Mouse (Mus musculus) forebrain, embryonic 14.5 days (tissue): Measurements from ENCODE around the gene Stim1. TPM values are rescaled to one million over a fixed set of nuclear protein-coding genes. Genes with fewer than 3 reads are reported as not detected.

Source experiments
- ATAC-seq: fragments of 200-750 bp; cut with Nextera tagmentation; 2 replicates; pipeline ENCODE4 v1.8.0; 2017; ENCODE audit warnings: mild to moderate bottlenecking, moderate library complexity
- DNase-seq: peaks from one replicate; pipeline ENCODE4 v3.0.0-alpha.2; 2015; ENCODE audit warnings: low spot score
- H3K27ac ChIP-seq: fragments of 300-500 bp; sonication (generic); 2 replicates; pipeline ENCODE4 v1.5.1; 2014; ENCODE audit warnings: low read depth, mild to moderate bottlenecking, control low read depth, low read length, moderate library complexity
- H3K27me3 ChIP-seq: fragments of 300-500 bp; sonication (generic); replicated peaks from 2 replicates; pipeline ENCODE4 v1.6.1; 2014; ENCODE audit warnings: low read length, control low read depth, mixed read lengths; ENCODE audit not compliant: control insufficient read depth, insufficient read depth
- H3K36me3 ChIP-seq: fragments of 300-500 bp; sonication (generic); 2 replicates; pipeline ENCODE4 v1.6.1; 2014; ENCODE audit warnings: low read length, control low read depth; ENCODE audit not compliant: control insufficient read depth, insufficient read depth
- H3K4me1 ChIP-seq: fragments of 300-500 bp; sonication (generic); 2 replicates; pipeline ENCODE4 v1.6.1; 2014; ENCODE audit warnings: antibody characterized with exemption, low read length, control low read depth; ENCODE audit not compliant: control insufficient read depth, insufficient read depth
- H3K4me2 ChIP-seq: fragments of 300-500 bp; sonication (generic); 2 replicates; pipeline ENCODE4 v1.6.1; 2014; ENCODE audit warnings: mild to moderate bottlenecking, control low read depth, low read length
- H3K4me3 ChIP-seq: fragments of 300-500 bp; sonication (generic); 2 replicates; pipeline ENCODE4 v1.5.1; 2014; ENCODE audit warnings: low read depth, low read length, control low read depth
- H3K9ac ChIP-seq: fragments of 300-500 bp; sonication (generic); 2 replicates; pipeline ENCODE4 v1.6.1; 2014; ENCODE audit warnings: mild to moderate bottlenecking, low read length, control low read depth, moderate library complexity
- H3K9me3 ChIP-seq: fragments of 300-500 bp; sonication (generic); replicated peaks from 2 replicates; pipeline ENCODE4 v1.6.1; 2016; ENCODE audit warnings: low read length, control low read depth, mixed read lengths; ENCODE audit not compliant: control insufficient read depth
- WGBS: fragments of 180-500 bp; shearing (Covaris S2); extraction: QIAGEN DNeasy Blood & Tissue Kit; methylation state at CpG from one replicate; pipeline ENCODE4 v1.1.7; 2014; 5-methylcytosine and 5-hydroxymethylcytosine counted together
- polyA plus RNA-seq: library from polyadenylated mRNA; unstranded; fragments of >200 nt; fragmentation: Nextera tagmentation; extraction: Ambion mirVana; gene quantifications from 2 replicates; pipeline ENCODE4 v1.2.1, GENCODE M21; 2014

The Stim1 gene
- polyA plus RNA-seq, 1 experiment from 2014 or later: 6.5 TPM

- no peak overlapping the region for H3K4me3 ChIP-seq
- no peak for DNase-seq
- no peak overlapping the region for H3K4me2 ChIP-seq
- H3K9me3 ChIP-seq: no peaks in the 10 kb centered on the region
- H3K4me1 ChIP-seq: no peaks in the 10 kb centered on the region
- H3K27me3 ChIP-seq: no peaks in the 10 kb centered on the region
- H3K27ac ChIP-seq: no peak overlapping the region
- H3K36me3 ChIP-seq: peaks cover 33% of the 10 kb centered on the region
- H3K9ac ChIP-seq: no peak overlapping the region
- ATAC-seq: no peak
- WGBS: 81% methylated on average over 4 of the region's 4 CpGs
These were observed 34.5 kb upstream of the Stim1 start for GRCm38 (mm10) chr7:102233059-102233458.

GRCm38 (mm10) chr7:102238686-102239286 lies 28.8 kb upstream of the Stim1 start:
- no peak overlapping the region for H3K4me2 ChIP-seq
- WGBS: 92% methylated on average over 8 of the region's 8 CpGs
- DNase-seq: no peak
- H3K9ac ChIP-seq: no peak overlapping the region
- no peak for ATAC-seq
- H3K27me3 ChIP-seq: no peaks in the 10 kb centered on the region
- no peaks in the 10 kb centered on the region for H3K4me1 ChIP-seq
- peaks cover 54% of the 10 kb centered on the region for H3K36me3 ChIP-seq
- no peak overlapping the region for H3K27ac ChIP-seq
- no peak overlapping the region for H3K4me3 ChIP-seq
- no peaks in the 10 kb centered on the region for H3K9me3 ChIP-seq

- Histone ChIP-seq H3K4me2 (no peak overlapping the region), H3K4me1 (no peaks in the 10 kb centered on the region), H3K9ac (no peak overlapping the region), H3K9me3 (no peaks in the 10 kb centered on the region), H3K36me3 (peaks cover 54% of the 10 kb centered on the region), H3K4me3 (no peak overlapping the region), H3K27me3 (no peaks in the 10 kb centered on the region), H3K27ac (no peak overlapping the region)
- DNase-seq: no peak
- WGBS: 95% methylated on average over 16 of the region's 16 CpGs
- no peak for ATAC-seq
These were observed 28.0 kb upstream of the Stim1 start for GRCm38 (mm10) chr7:102239591-102239990.

- Histone ChIP-seq H3K4me2 (no peak overlapping the region), H3K27ac (no peak overlapping the region), H3K9me3 (no peaks in the 10 kb centered on the region), H3K9ac (no peak overlapping the region), H3K27me3 (no peaks in the 10 kb centered on the region), H3K36me3 (peaks cover 36% of the 10 kb centered on the region), H3K4me3 (no peak overlapping the region), H3K4me1 (0 out of 2 replicates have a peak, but pooled peaks cover 5% of the 10 kb centered on the region)
- ATAC-seq: no peak
- no peak for DNase-seq
- WGBS: 88% methylated on average over 5 of the region's 5 CpGs
These were observed 25.2 kb upstream of the Stim1 start for GRCm38 (mm10) chr7:102242371-102242770.

GRCm38 (mm10) chr7:102242917-102243316 lies 24.7 kb upstream of the Stim1 start:
- Histone ChIP-seq H3K9me3 (no peaks in the 10 kb centered on the region), H3K4me2 (no peak overlapping the region), H3K4me3 (no peak overlapping the region), H3K27me3 (no peaks in the 10 kb centered on the region), H3K36me3 (peaks cover 30% of the 10 kb centered on the region), H3K4me1 (0 out of 2 replicates have a peak, but pooled peaks cover 5% of the 10 kb centered on the region), H3K9ac (no peak overlapping the region), H3K27ac (no peak overlapping the region)
- no peak for ATAC-seq
- DNase-seq: no peak
- WGBS: 83% methylated on average over 3 of the region's 3 CpGs

GRCm38 (mm10) chr7:102243870-102244269 lies 23.7 kb upstream of the Stim1 start:
- ATAC-seq (no peak), DNase-seq (no peak)
- 89% methylated on average over 2 of the region's 2 CpGs for WGBS
- no peak overlapping the region for H3K4me3 ChIP-seq
- no peak overlapping the region for H3K9ac ChIP-seq
- H3K36me3 ChIP-seq: peaks cover 21% of the 10 kb centered on the region
- no peaks in the 10 kb centered on the region for H3K27me3 ChIP-seq
- no peaks in the 10 kb centered on the region for H3K9me3 ChIP-seq
- no peak overlapping the region for H3K4me2 ChIP-seq
- peaks cover 8% of the 10 kb centered on the region; the same call in 1 of the 2 replicates for H3K4me1 ChIP-seq
- no peak overlapping the region for H3K27ac ChIP-seq

GRCm38 (mm10) chr7:102244782-102245535 lies 22.6 kb upstream of the Stim1 start:
- H3K4me2 ChIP-seq: no peak overlapping the region
- no peaks in the 10 kb centered on the region for H3K27me3 ChIP-seq
- DNase-seq (no peak), ATAC-seq (no peak)
- H3K9ac ChIP-seq: no peak overlapping the region
- H3K9me3 ChIP-seq: no peaks in the 10 kb centered on the region
- H3K4me1 ChIP-seq: peaks cover 10% of the 10 kb centered on the region; the same call in 1 of the 2 replicates
- H3K36me3 ChIP-seq: peaks cover 10% of the 10 kb centered on the region; the same call in 1 of the 2 replicates
- no peak overlapping the region for H3K4me3 ChIP-seq
- no peak overlapping the region for H3K27ac ChIP-seq
- WGBS: 90% methylated on average over 3 of the region's 3 CpGs

GRCm38 (mm10) chr7:102245775-102246174 lies 21.8 kb upstream of the Stim1 start:
- Histone ChIP-seq H3K4me1 (peaks cover 10% of the 10 kb centered on the region; the same call in 1 of the 2 replicates), H3K27ac (no peak overlapping the region), H3K36me3 (peaks cover 2% of the 10 kb centered on the region; the same call in 1 of the 2 replicates), H3K4me2 (no peak overlapping the region), H3K27me3 (no peaks in the 10 kb centered on the region), H3K4me3 (no peak overlapping the region), H3K9me3 (no peaks in the 10 kb centered on the region), H3K9ac (peak overlapping the region; percentile 29; the same call in 1 of the 2 replicates)
- no peak for ATAC-seq
- no peak for DNase-seq
- WGBS: 6% methylated on average over 1 of the region's 1 CpGs

GRCm38 (mm10) chr7:102246265-102246664 lies 21.3 kb upstream of the Stim1 start:
- no peak overlapping the region for H3K4me2 ChIP-seq
- H3K4me3 ChIP-seq: no peak overlapping the region
- peak overlapping the region; percentile 29; the same call in 1 of the 2 replicates for H3K9ac ChIP-seq
- no peak overlapping the region for H3K27ac ChIP-seq
- DNase-seq (no peak), ATAC-seq (no peak)
- no peaks in the 10 kb centered on the region for H3K9me3 ChIP-seq
- H3K27me3 ChIP-seq: no peaks in the 10 kb centered on the region
- peaks cover 10% of the 10 kb centered on the region for H3K4me1 ChIP-seq
- 65% methylated on average over 6 of the region's 6 CpGs for WGBS
- no peaks in the 10 kb centered on the region for H3K36me3 ChIP-seq
